Mouse (Mus musculus) ES-Bruce4 (cell line): ENCODE measurements around the gene Cers6. TPM values are rescaled to one million over a fixed set of nuclear protein-coding genes. Genes with fewer than 3 reads are reported as not detected.
A peak's percentile ranks its signal among the peaks of the same experiment; 100 is the strongest.

Experiments used
- H3K27ac ChIP-seq: 2 replicates; pipeline ENCODE4 v1.5.1; 2012; ENCODE audit warnings: low read length, inconsistent platforms; ENCODE audit not compliant: insufficient read depth
- H3K27me3 ChIP-seq: 2 replicates; pipeline ENCODE4 v1.6.1; 2012; ENCODE audit warnings: mild to moderate bottlenecking, low read length, inconsistent platforms; ENCODE audit not compliant: control insufficient read depth, poor library complexity, insufficient read depth, severe bottlenecking
- H3K36me3 ChIP-seq: 2 replicates; pipeline ENCODE4 v1.6.1; 2012; ENCODE audit warnings: inconsistent platforms, mild to moderate bottlenecking, low read length, moderate library complexity; ENCODE audit not compliant: control insufficient read depth, poor library complexity, insufficient read depth, severe bottlenecking
- H3K4me1 ChIP-seq: one replicate; pipeline ENCODE4 v1.8.1; 2011; ENCODE audit warnings: low read length; ENCODE audit not compliant: control insufficient read depth, insufficient read depth
- H3K4me3 ChIP-seq: 2 replicates; pipeline ENCODE4 v1.5.1; 2011; ENCODE audit warnings: low read depth, mild to moderate bottlenecking, low read length
- H3K9ac ChIP-seq: 2 replicates; pipeline ENCODE4 v1.6.1; 2012; ENCODE audit warnings: low read depth, mild to moderate bottlenecking, inconsistent platforms; ENCODE audit not compliant: poor library complexity, severe bottlenecking
- H3K9me3 ChIP-seq: replicated peaks from 2 replicates; pipeline ENCODE4 v1.6.1; 2012; ENCODE audit warnings: mild to moderate bottlenecking, low read length, inconsistent platforms; ENCODE audit not compliant: control insufficient read depth, poor library complexity, insufficient read depth, severe bottlenecking
- CTCF ChIP-seq: IDR thresholded peaks from one replicate; pipeline ENCODE4 v1.8.1; 2011; ENCODE audit warnings: low read depth, low read length
- EP300 ChIP-seq: IDR thresholded peaks from 2 replicates; pipeline ENCODE4 v1.6.1; 2011; ENCODE audit warnings: low read depth, low read length; ENCODE audit not compliant: insufficient read depth
- POLR2A ChIP-seq: IDR thresholded peaks from one replicate; pipeline ENCODE4 v1.8.1; 2011; ENCODE audit warnings: low read length; ENCODE audit not compliant: insufficient read depth
- polyA plus RNA-seq: library from polyadenylated mRNA; stranded (reverse); fragments of >200 nt; gene quantifications from 2 replicates; pipeline ENCODE4 v1.2.4, GENCODE M21; 2011; ENCODE audit warnings: low read depth; ENCODE audit not compliant: missing spikeins, insufficient read depth, insufficient read length

Cers6 gene
- polyA plus RNA-seq, 1 experiment: 17.0 TPM

DNA sequence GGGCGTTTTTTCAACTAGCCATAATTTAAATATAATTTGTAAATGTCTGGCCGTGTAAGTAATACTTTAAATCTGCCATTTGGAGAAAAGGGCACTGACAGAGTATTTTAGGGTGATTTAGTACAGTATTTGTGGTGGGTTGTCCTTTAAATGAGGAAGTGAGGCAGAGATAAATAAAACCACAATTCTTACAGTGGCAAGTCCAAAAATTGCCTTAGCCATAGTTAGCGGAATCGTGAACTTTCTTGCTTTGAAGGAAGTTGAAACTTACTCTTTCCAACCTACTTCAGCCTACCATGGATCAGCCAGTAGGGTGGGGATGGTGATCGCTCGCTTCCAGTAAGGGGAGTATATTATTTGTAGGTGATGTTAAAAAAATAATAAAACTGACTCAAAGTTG is 11.8 kb downstream of the Cers6 start:
- Histone ChIP-seq H3K36me3 (no peaks in the 10 kb centered on the region), H3K4me3 (no peak overlapping the region), H3K27me3 (no peaks in the 10 kb centered on the region), H3K9ac (no peak overlapping the region), H3K9me3 (no peaks in the 10 kb centered on the region), H3K27ac (no peak overlapping the region), H3K4me1 (peaks cover 3% of the 10 kb centered on the region)
- no peak for TF ChIP-seq POLR2A
- no peak for TF ChIP-seq CTCF

DNA sequence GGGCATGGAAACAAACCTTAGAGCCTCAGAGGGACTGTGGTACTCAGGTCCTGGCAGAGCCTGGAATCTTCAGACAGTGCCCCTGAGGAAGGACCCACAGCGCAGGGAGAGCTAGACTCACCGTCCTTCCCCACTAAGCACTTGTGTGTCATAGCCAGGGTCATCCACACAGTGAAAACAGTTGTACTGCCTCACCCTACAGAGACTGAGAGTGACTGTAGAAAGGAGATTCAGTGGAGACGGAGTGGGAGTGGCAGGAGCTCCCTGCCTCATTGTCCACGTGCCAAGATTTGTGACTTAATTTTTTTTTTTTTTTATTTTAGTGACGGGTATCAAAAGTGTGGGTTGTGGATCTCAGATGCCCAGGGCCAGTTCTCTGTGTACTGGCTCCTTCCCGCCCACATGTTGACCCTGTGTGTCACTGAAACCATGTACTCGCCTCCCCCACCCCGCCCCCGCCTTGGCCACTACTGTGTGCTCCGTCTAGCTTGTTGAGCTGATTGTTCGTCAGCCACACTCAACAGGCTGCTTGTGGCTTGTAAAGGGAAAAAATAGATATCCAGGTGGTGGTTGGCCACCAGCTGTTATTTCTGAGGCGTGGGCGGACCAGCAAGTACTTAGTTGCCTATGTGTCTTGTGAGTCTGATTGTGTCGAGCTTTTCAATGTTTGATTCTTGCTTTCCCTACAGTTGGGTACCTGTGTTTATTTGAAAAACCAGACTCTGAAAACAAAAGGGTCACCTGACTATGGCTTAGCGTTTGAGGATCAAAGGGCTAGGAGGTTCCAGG is 12.6 kb downstream of the Cers6 start:
- peaks cover 3% of the 10 kb centered on the region for H3K4me1 ChIP-seq
- H3K27me3 ChIP-seq: no peaks in the 10 kb centered on the region
- no peaks in the 10 kb centered on the region for H3K9me3 ChIP-seq
- H3K4me3 ChIP-seq: no peak overlapping the region
- no peak overlapping the region for H3K9ac ChIP-seq
- H3K36me3 ChIP-seq: no peaks in the 10 kb centered on the region
- H3K27ac ChIP-seq: no peak overlapping the region
- no peak for TF ChIP-seq POLR2A
- no peak for TF ChIP-seq CTCF
- no peak for TF ChIP-seq EP300

DNA sequence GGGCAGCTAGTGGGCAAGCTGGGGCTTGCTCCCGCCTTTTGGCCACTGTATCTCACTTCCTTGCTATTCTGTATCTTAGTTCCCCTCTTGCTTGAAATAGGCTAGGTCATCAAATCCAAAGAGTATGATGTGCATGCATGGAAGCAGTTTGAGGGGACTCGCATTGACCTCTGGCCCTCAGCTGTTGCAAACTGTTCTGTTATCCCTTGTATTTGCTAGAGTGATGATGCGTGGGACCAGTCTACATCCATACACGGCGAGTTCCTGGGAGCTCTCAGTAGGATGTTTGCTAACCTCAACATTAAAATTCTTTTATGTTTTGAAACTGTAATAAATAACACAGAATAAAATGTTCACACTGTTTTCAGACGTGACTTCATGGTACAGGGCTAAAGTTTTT is 13.3 kb downstream of the Cers6 start:
- no peak overlapping the region for H3K9ac ChIP-seq
- H3K9me3 ChIP-seq: no peaks in the 10 kb centered on the region
- TF ChIP-seq CTCF (no peak), EP300 (no peak), POLR2A (no peak)
- H3K27ac ChIP-seq: no peak overlapping the region
- H3K27me3 ChIP-seq: no peaks in the 10 kb centered on the region
- H3K36me3 ChIP-seq: no peaks in the 10 kb centered on the region
- H3K4me1 ChIP-seq: peaks cover 3% of the 10 kb centered on the region
- H3K4me3 ChIP-seq: no peak overlapping the region

- TF ChIP-seq EP300: no peak
- no peak for TF ChIP-seq CTCF
- no peak for TF ChIP-seq POLR2A
- H3K36me3 ChIP-seq: no peaks in the 10 kb centered on the region
- H3K9me3 ChIP-seq: no peaks in the 10 kb centered on the region
- H3K4me1 ChIP-seq: peaks cover 3% of the 10 kb centered on the region
- H3K9ac ChIP-seq: no peak overlapping the region
- H3K27ac ChIP-seq: no peak overlapping the region
- H3K27me3 ChIP-seq: no peaks in the 10 kb centered on the region
- no peak overlapping the region for H3K4me3 ChIP-seq
Observed at GRCm38 (mm10) chr2:68879071-68879651, 17.9 kb downstream of the Cers6 start.

DNA sequence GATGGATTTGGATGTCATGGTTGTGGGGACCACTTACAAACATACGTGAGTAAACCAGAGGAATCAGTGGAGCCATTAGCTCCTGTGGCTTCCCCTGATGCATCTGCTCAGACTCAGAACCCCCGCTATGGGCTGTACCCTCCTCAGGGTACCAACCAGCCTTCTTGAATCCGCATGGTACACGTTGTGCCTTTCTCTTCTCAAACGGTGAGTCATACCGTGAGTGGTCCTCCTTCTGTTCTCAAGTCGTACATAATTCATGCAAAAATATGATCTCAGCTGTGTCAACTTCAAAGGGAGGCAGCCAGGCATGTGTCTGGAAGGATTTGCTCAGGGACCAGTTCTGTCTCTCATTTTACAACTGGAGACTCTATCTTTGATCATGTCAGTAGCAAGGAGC is 23.3 kb downstream of the Cers6 start:
- no peaks in the 10 kb centered on the region for H3K27me3 ChIP-seq
- TF ChIP-seq CTCF (no peak), POLR2A (no peak), EP300 (no peak)
- H3K9ac ChIP-seq: no peak overlapping the region
- H3K4me1 ChIP-seq: peaks cover 6% of the 10 kb centered on the region
- no peaks in the 10 kb centered on the region for H3K9me3 ChIP-seq
- no peaks in the 10 kb centered on the region for H3K36me3 ChIP-seq
- no peak overlapping the region for H3K27ac ChIP-seq
- H3K4me3 ChIP-seq: no peak overlapping the region

- H3K4me3 ChIP-seq: no peak overlapping the region
- no peak overlapping the region for H3K9ac ChIP-seq
- H3K9me3 ChIP-seq: no peaks in the 10 kb centered on the region
- no peaks in the 10 kb centered on the region for H3K27me3 ChIP-seq
- peak overlapping the region; percentile 72 for H3K27ac ChIP-seq
- peaks cover 6% of the 10 kb centered on the region for H3K4me1 ChIP-seq
- H3K36me3 ChIP-seq: no peaks in the 10 kb centered on the region
- TF ChIP-seq CTCF (no peak), POLR2A (no peak), EP300 (no peak)
Observed at GRCm38 (mm10) chr2:68885206-68885605, 24.0 kb downstream of the Cers6 start.
